Mouse (Mus musculus) embryonic facial prominence, embryonic 11.5 days (tissue): ENCODE measurements around the gene Gcnt3. TPM values are rescaled to one million over a fixed set of nuclear protein-coding genes. Genes with fewer than 3 reads are reported as not detected.

Experiments used
- ATAC-seq: fragments of 200-750 bp; cut with Nextera tagmentation; replicated peaks from 2 replicates; pipeline ENCODE4 v1.8.0; 2017; ENCODE audit warnings: low read depth; ENCODE audit not compliant: insufficient number of reproducible peaks, low FRiP score, low TSS enrichment
- DNase-seq: peaks from one replicate; pipeline ENCODE4 v3.0.0-alpha.2; 2015; ENCODE audit warnings: low spot score
- H3K27ac ChIP-seq: fragments of 300-500 bp; sonication (generic); replicated peaks from 2 replicates; pipeline ENCODE4 v1.5.1; 2014; ENCODE audit warnings: mild to moderate bottlenecking, low read depth, low read length, control low read depth
- H3K27me3 ChIP-seq: fragments of 300-500 bp; sonication (generic); 2 replicates; pipeline ENCODE4 v1.6.1; 2014; ENCODE audit warnings: mild to moderate bottlenecking, low read length, moderate library complexity, mixed read lengths; ENCODE audit not compliant: control insufficient read depth, insufficient read depth
- H3K36me3 ChIP-seq: fragments of 300-500 bp; sonication (generic); replicated peaks from 2 replicates; pipeline ENCODE4 v1.6.1; 2014; ENCODE audit warnings: low read depth, mild to moderate bottlenecking, low read length, moderate library complexity, mixed read lengths; ENCODE audit not compliant: control insufficient read depth, insufficient read depth
- H3K4me1 ChIP-seq: fragments of 300-500 bp; sonication (generic); 2 replicates; pipeline ENCODE4 v1.6.1; 2014; ENCODE audit warnings: low read length, mixed read lengths; ENCODE audit not compliant: control insufficient read depth, insufficient read depth
- H3K4me2 ChIP-seq: fragments of 300-500 bp; sonication (generic); 2 replicates; pipeline ENCODE4 v1.6.1; 2014; ENCODE audit warnings: low read depth, mild to moderate bottlenecking, control low read depth, low read length, moderate library complexity
- H3K4me3 ChIP-seq: fragments of 300-500 bp; sonication (generic); 2 replicates; pipeline ENCODE4 v1.5.1; 2014; ENCODE audit warnings: low read depth, low read length, control low read depth
- H3K9ac ChIP-seq: fragments of 300-500 bp; sonication (generic); replicated peaks from 2 replicates; pipeline ENCODE4 v1.6.1; 2014; ENCODE audit warnings: mild to moderate bottlenecking, control low read depth, low read length
- H3K9me3 ChIP-seq: fragments of 300-500 bp; sonication (generic); replicated peaks from 2 replicates; pipeline ENCODE4 v1.6.1; 2016; ENCODE audit warnings: mild to moderate bottlenecking, low read length, inconsistent platforms, mixed read lengths; ENCODE audit not compliant: control insufficient read depth
- WGBS: fragments of 180-500 bp; shearing (Covaris S2); extraction: QIAGEN DNeasy Blood & Tissue Kit; methylation state at CpG from one replicate; pipeline ENCODE4 v1.1.7; 2014; 5-methylcytosine and 5-hydroxymethylcytosine counted together
- polyA plus RNA-seq: library from polyadenylated mRNA; unstranded; fragments of >200 nt; fragmentation: Nextera tagmentation; extraction: Ambion mirVana; gene quantifications from 2 replicates; pipeline ENCODE4 v1.2.1, GENCODE M21; 2014

Gcnt3 gene
- polyA plus RNA-seq, 1 experiment from 2014 or later: not detected

DNA sequence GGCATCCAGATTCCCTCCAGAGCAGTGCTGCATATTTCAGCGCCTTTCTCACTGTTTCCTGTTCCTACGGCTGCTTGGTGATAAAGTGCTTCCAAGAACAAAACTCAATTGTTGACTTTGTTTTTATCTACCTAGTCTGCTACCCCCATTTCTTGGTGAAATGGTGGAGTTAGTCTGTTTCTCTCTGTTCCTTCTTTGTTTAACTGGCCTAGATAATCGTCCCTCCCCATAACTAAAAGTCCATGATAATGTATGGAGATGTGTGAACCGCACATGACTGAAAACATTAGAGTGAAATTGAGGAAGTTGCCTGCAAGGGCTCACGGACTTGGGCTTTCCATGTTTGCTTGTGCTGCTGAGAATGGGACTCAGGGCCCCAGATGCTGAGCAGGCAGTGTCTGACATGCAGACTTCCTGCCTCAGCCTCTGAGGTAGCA lies 45.0 kb downstream of the Gcnt3 start:
- ATAC-seq (no peak), DNase-seq (no peak)
- H3K9ac ChIP-seq: no peak overlapping the region
- H3K4me3 ChIP-seq: no peak overlapping the region
- no peaks in the 10 kb centered on the region for H3K27me3 ChIP-seq
- H3K4me2 ChIP-seq: no peak overlapping the region
- no peak overlapping the region for H3K27ac ChIP-seq
- WGBS: 77% methylated on average over 5 of the region's 5 CpGs
- H3K36me3 ChIP-seq: no peaks in the 10 kb centered on the region
- H3K4me1 ChIP-seq: no peaks in the 10 kb centered on the region; the same call in none of the 2 replicates
- H3K9me3 ChIP-seq: no peaks in the 10 kb centered on the region

DNA sequence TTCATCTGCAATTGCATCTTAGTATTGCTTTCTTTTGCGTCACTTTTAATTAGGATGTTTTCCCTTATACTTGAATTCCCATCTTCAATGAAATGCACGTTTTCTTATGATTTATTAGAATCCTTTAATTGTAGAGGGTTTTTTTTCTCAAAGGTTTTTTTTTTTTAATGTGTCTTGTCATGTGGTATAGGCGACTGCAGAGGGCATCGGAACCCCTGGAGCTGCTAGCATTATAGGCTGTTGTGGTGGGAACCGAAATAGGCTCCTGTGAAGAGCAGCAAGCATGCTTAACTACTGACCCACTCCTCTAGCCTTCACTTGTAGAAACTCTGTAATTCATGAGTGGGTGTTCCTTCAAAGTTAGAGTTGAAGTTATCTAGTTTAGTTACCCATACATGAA lies 47.5 kb downstream of the Gcnt3 start:
- Histone ChIP-seq H3K27me3 (no peaks in the 10 kb centered on the region), H3K9me3 (no peaks in the 10 kb centered on the region), H3K9ac (peak overlapping the region; percentile 98), H3K4me2 (peak overlapping the region; percentile 47), H3K36me3 (no peaks in the 10 kb centered on the region), H3K4me3 (peak overlapping the region; percentile 98), H3K27ac (no peak overlapping the region), H3K4me1 (no peaks in the 10 kb centered on the region; the same call in none of the 2 replicates)
- peak; percentile 35 for DNase-seq
- no peak for ATAC-seq
- WGBS: 15% methylated on average over 5 of the region's 5 CpGs

DNA sequence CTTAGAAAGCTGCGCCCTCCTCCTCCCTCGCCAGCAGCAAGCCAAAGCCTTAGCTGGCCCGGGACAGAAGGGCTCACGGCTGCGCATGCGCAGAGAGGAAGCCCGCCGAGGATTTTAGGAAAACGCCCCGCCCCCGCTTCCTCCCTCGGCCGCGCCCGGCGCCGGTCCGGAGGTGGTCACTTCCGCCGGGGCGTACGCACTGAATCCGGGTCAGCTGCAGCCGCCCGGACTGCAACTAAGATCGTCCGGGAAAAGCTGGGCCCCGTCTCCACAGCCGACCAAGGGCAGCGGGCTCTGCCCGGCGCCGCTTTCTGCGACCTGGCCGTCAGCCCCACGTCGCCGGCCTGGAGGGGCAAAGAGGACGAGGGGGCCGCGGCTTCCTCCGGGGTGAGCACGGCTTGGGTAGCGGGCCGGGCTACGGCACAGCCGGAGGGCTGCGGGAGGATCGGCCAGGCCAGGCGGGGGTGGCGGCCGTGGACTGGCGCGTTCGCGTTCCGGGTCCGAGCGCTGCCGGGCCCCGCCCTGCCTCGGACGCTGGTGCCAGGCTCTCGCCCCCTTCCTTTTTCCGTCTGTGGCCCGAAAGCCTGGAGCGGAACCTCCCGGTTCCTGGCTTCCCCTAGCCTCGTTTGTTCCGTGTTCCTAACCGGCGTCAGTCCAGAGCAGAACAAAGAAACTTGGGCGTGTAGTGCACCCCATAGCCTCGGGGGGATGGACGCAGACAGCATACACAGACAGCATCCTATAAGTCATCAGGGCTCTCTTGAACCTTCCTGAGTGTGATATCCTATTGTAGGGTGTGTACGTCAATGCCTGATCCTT lies 48.4 kb downstream of the Gcnt3 start, which contains the start of gene Bnip2:
Gene Bnip2 (plus strand): TSS at position 164 of the 819 bp plus-strand sequence.
- Histone ChIP-seq H3K27ac (peak within 1 kb of the TSS; percentile 93), H3K9me3 (no peaks in the 10 kb centered on the region), H3K9ac (peak within 1 kb of the TSS; percentile 98), H3K4me1 (no peaks in the 10 kb centered on the region; the same call in none of the 2 replicates), H3K27me3 (no peaks in the 10 kb centered on the region), H3K4me2 (peak within 1 kb of the TSS; percentile 47), H3K36me3 (no peaks in the 10 kb centered on the region), H3K4me3 (peak within 1 kb of the TSS; percentile 98)
- ATAC-seq (peak; percentile 94), DNase-seq (peak; percentile 98)
- under 1% methylated on average over 73 of the region's 76 CpGs for WGBS

DNA sequence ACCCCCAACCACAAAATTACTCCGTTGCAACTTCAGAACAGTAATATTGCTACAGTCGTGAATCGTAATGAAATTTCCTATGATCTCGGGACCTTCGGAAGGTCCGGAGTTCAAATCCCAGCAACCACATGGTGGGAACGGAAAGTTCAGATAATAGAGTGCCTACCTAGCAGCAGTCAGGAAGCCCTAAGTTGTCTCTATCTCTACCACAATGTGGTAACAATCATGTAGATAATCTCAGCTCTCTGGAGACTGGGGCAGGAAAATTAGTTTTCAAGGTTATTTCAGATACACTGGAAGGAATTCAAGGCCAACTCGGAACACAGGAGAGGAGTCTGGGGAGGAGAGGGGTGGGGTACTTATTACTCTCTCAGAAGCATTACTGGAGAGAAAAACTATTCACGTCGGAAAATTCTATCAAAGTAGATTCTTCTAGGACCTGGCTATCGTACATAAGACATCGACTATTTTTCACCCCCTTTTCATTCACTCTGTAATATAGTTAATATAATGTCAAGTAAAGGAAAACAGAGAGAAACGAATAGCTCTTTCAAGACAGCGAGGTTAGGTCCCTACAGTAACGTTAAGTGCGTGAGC lies 49.1 kb downstream of the Gcnt3 start:
- DNase-seq (peak; percentile 19), ATAC-seq (no peak)
- Histone ChIP-seq H3K4me1 (no peaks in the 10 kb centered on the region; the same call in none of the 2 replicates), H3K9me3 (no peaks in the 10 kb centered on the region), H3K4me3 (peak overlapping the region; percentile 98), H3K27me3 (no peaks in the 10 kb centered on the region), H3K9ac (peak overlapping the region; percentile 98), H3K36me3 (no peaks in the 10 kb centered on the region), H3K4me2 (peak overlapping the region; percentile 37), H3K27ac (peak overlapping the region; percentile 93)
- WGBS: 30% methylated on average over 16 of the region's 16 CpGs

DNA sequence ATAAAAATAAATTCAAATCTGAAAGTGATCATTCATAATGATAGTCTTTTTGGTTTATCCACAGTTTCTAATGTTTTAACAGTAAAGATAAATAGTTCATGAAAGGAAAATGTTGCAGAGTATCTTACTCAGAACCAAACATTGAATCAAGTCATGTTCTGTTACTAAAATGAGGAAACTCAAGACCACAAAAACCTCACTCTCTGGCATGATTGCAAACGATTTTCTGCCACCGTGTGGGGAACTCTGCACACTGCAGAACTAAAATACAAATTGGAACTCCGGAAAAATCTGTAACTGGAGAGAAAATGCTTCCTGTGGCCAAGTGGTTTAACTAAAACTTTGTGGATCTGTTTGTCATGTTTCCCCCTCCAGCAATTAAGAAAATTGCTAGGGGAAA lies 50.3 kb downstream of the Gcnt3 start:
- H3K27ac ChIP-seq: no peak overlapping the region
- WGBS: under 1% methylated on average over 3 of the region's 3 CpGs
- H3K9ac ChIP-seq: no peak overlapping the region
- H3K27me3 ChIP-seq: no peaks in the 10 kb centered on the region
- H3K4me3 ChIP-seq: no peak overlapping the region
- no peak for ATAC-seq
- peak; percentile 87 for DNase-seq
- H3K36me3 ChIP-seq: no peaks in the 10 kb centered on the region
- H3K4me1 ChIP-seq: no peaks in the 10 kb centered on the region; the same call in none of the 2 replicates
- no peaks in the 10 kb centered on the region for H3K9me3 ChIP-seq
- H3K4me2 ChIP-seq: no peak overlapping the region

DNA sequence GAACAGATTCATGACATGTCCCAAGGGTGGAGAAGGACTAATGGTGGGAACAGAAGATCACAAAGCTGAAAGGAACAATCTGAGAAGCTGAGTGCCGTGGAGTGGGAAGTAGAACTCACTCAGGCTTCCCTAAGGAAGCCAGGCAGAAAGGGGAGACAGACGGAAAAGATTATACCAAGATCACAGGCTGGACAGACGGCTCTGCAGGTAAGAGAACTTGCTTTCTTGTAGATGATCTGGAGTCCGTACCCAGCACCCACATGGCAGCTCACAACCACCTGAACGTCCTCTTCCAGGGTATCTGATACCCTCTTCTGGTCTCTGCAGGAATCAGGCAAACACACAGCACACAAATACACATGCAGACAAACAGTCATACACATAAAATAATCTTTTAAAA lies 51.3 kb downstream of the Gcnt3 start:
- Histone ChIP-seq H3K9ac (no peak overlapping the region), H3K4me3 (no peak overlapping the region), H3K9me3 (no peaks in the 10 kb centered on the region), H3K36me3 (no peaks in the 10 kb centered on the region), H3K4me1 (no peaks in the 10 kb centered on the region; the same call in none of the 2 replicates), H3K27me3 (no peaks in the 10 kb centered on the region), H3K4me2 (no peak overlapping the region), H3K27ac (no peak overlapping the region)
- DNase-seq (no peak), ATAC-seq (no peak)
- WGBS: 79% methylated on average over 5 of the region's 5 CpGs

DNA sequence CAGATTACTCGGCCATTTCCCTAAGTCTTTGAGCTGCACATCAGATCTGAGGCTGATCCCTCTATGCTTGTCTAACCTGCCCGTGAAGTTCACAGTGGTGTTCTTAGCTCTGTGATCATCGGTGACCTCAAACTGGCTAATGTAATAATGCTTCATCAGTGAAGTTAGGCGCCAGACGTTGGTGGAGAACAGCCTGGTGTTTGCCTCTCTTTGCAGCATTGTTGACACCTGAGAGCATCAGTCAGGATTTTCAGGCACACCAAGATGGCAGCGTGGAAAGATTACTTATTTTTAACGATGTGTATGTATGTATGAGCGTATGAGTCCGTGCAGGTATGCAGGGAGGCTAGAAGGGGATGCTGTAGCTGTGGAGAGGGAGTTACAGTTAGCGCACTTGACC lies 51.8 kb downstream of the Gcnt3 start:
- Histone ChIP-seq H3K27ac (no peak overlapping the region), H3K36me3 (no peaks in the 10 kb centered on the region), H3K9me3 (no peaks in the 10 kb centered on the region), H3K9ac (no peak overlapping the region), H3K4me3 (no peak overlapping the region), H3K27me3 (no peaks in the 10 kb centered on the region), H3K4me2 (no peak overlapping the region), H3K4me1 (no peaks in the 10 kb centered on the region; the same call in none of the 2 replicates)
- WGBS: 80% methylated on average over 10 of the region's 10 CpGs
- DNase-seq: no peak
- ATAC-seq: no peak

DNA sequence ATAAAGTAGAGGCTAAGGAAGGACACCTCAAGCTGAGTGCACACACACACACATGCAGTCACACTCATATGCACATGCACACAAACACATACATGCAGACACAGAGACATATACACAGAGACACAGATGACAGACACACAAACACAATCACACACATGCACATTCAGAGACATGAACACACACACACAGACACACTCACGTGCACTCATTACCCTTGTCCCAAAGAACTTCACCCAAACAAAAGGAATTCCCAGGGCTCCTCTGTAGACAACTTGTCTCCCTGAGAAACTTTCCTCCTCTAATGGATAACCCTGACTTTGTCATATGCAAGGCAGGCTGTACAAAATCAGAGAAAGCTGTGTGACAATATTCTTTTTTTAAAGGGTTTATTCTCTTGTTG lies 52.4 kb downstream of the Gcnt3 start:
- no peaks in the 10 kb centered on the region for H3K27me3 ChIP-seq
- ATAC-seq (no peak), DNase-seq (no peak)
- no peaks in the 10 kb centered on the region; the same call in none of the 2 replicates for H3K4me1 ChIP-seq
- WGBS: 76% methylated on average over 1 of the region's 1 CpGs
- no peak overlapping the region for H3K4me2 ChIP-seq
- no peaks in the 10 kb centered on the region for H3K9me3 ChIP-seq
- no peak overlapping the region for H3K27ac ChIP-seq
- H3K4me3 ChIP-seq: no peak overlapping the region
- no peak overlapping the region for H3K9ac ChIP-seq
- H3K36me3 ChIP-seq: no peaks in the 10 kb centered on the region
